27 mouse cellular contexts compared by ENCODE assay signal in genomic region chr17:31867061-31867460, GRCm38 (mm10). TPM values are rescaled to one million over a fixed set of nuclear protein-coding genes. Genes with fewer than 3 reads are reported as not detected.
DNase-seq lines count a peak whose midpoint lies in the region; ATAC-seq lines count a peak whose summit lies in the region.
"Had no signal": no experiment of that assay in that cellular context is flagged by ENCODE, and none has a peak within 500 bp of the region (broad histone marks: within the 10 kb centered on the region; RNA-seq: fewer than 3 reads in every experiment).

No protein-coding gene starts in this region.

- H3K9me3 ChIP-seq in heart, embryonic 11.5 days (replicated peaks; ENCODE audit: control insufficient read depth, low read length) = no peaks in the 10 kb centered on the region
- H3K9me3 ChIP-seq: forebrain, embryonic 12.5 days; G1E; midbrain, embryonic 10.5 days; midbrain, embryonic 15.5 days; neural tube, embryonic 15.5 days had no signal

- H3K36me3 ChIP-seq in heart, embryonic 11.5 days (ENCODE audit: control insufficient read depth, insufficient read depth, low read length) = no peaks in the 10 kb centered on the region
- H3K36me3 ChIP-seq: forebrain, embryonic 12.5 days; G1E; midbrain, embryonic 10.5 days; midbrain, embryonic 15.5 days; neural tube, embryonic 15.5 days had no signal

- no peak overlapping the region for H3K27ac ChIP-seq in heart, embryonic 11.5 days (ENCODE audit: low read depth, low read length)
- H3K27ac ChIP-seq: forebrain, embryonic 12.5 days; heart, adult 2 months; kidney, postnatal 0 days; liver, embryonic 14.5 days; midbrain, embryonic 10.5 days; midbrain, embryonic 15.5 days; neural tube, embryonic 15.5 days had no signal

- H3K27me3 ChIP-seq in heart, embryonic 11.5 days (ENCODE audit: control insufficient read depth, insufficient read depth, low read length) = no peaks in the 10 kb centered on the region
- H3K27me3 ChIP-seq: forebrain, embryonic 12.5 days; midbrain, embryonic 15.5 days; neural tube, embryonic 15.5 days had no signal

- H3K4me3 ChIP-seq in heart, embryonic 11.5 days (ENCODE audit: low read depth, low read length) = no peak overlapping the region
- H3K4me3 ChIP-seq: erythroblast, embryonic 14.5 days; forebrain, embryonic 12.5 days; heart, adult 2 months; midbrain, embryonic 10.5 days; midbrain, embryonic 15.5 days; neural tube, embryonic 15.5 days had no signal

- no peak overlapping the region for H3K4me2 ChIP-seq in heart, embryonic 11.5 days
- H3K4me2 ChIP-seq: forebrain, embryonic 12.5 days; lung, embryonic 14.5 days; midbrain, embryonic 15.5 days; neural tube, embryonic 15.5 days had no signal

- H3K4me1 ChIP-seq in heart, embryonic 11.5 days (ENCODE audit: control insufficient read depth, insufficient read depth, low read length) = peaks cover 23% of the 10 kb centered on the region
- H3K4me1 ChIP-seq: midbrain, embryonic 15.5 days; neural tube, embryonic 15.5 days had no signal

- H3K9ac ChIP-seq in heart, embryonic 11.5 days (ENCODE audit: low read depth, low read length) = no peak overlapping the region
- H3K9ac ChIP-seq: forebrain, embryonic 12.5 days; liver, embryonic 14.5 days; lung, embryonic 14.5 days; midbrain, embryonic 15.5 days; neural tube, embryonic 15.5 days had no signal

- no peak for ATAC-seq in heart, embryonic 11.5 days (replicated peaks; ENCODE audit: insufficient number of reproducible peaks, low FRiP score, low TSS enrichment)
- no peak for ATAC-seq in frontal cortex, adult (ENCODE audit: low TSS enrichment)
- ATAC-seq: hindbrain, embryonic 16.5 days; midbrain, embryonic 15.5 days had no signal

- DNase-seq in adrenal gland, postnatal 14 days = peak; percentile 1
- no peak for DNase-seq in adrenal gland, postnatal 25 days
- DNase-seq in heart, adult 11 months = peak; percentile 86
- peak; percentile 1 for DNase-seq in ovary, postnatal 36 days (ENCODE audit: low spot score)
- DNase-seq in ovary, adult 18-20 months (ENCODE audit: low spot score) = no peak
- peak; percentile 2 for DNase-seq in gastrocnemius, postnatal 25 days
- DNase-seq: adrenal gland, postnatal 10 days; cerebellum, adult 2 months; cerebellum, postnatal 14 days; kidney, adult 18-20 months; layer of hippocampus, adult 9-11 months; liver; lung, embryonic 14.5 days; lung, postnatal 14 days; right cerebral cortex, adult 18-20 months had no signal

- 88% methylated on average over 7 of the region's 7 CpGs for whole genome bisulfite sequencing in heart, embryonic 11.5 days (ENCODE audit: insufficient replicate concordance)

RNA-seq across cellular contexts. Expression of gene Sik1, which starts 11.5 kb away (rescaled TPM):
- 47.3 and 100 TPM in 2 replicates for total RNA-seq in adrenal gland, postnatal 14 days (2021)
- total RNA-seq in adrenal gland, postnatal 25 days (2021) = 16.0 and 28.2 TPM in 2 replicates
- polyA plus RNA-seq in heart, embryonic 11.5 days (2014; fragmentation: Nextera tagmentation; extraction: Ambion mirVana) = 21.7 and 24.3 TPM in 2 replicates
- total RNA-seq in gastrocnemius, postnatal 25 days (2021) = 10 to 100 TPM; 17.2 to 19.6 TPM

Comparison
In these comparisons a context has a peak if more than half of its experiments do, and no peak if none do; other contexts are left out.
1. DNase-seq: peak in adrenal gland, postnatal 14 days (single experiment), heart, adult 11 months (single experiment), ovary, postnatal 36 days (single experiment) and gastrocnemius, postnatal 25 days (single experiment); none in adrenal gland, postnatal 25 days (single experiment) and ovary, adult 18-20 months (single experiment).